Comparison of ENCODE assay signal across 7 mouse cellular contexts in genomic region chr10:77113489-77114240, GRCm38 (mm10). TPM values are rescaled to one million over a fixed set of nuclear protein-coding genes. Genes with fewer than 3 reads are reported as not detected.
A peak's percentile ranks its signal among the peaks of the same experiment; 100 is the strongest.
DNase-seq lines count a peak whose midpoint lies in the region; ATAC-seq and TF ChIP-seq lines count a peak whose summit lies in the region.

No protein-coding gene starts in this region.

- H3K4me3 ChIP-seq in embryonic facial prominence, embryonic 15.5 days (replicated peaks) = peak overlapping the region; percentile 11
- H3K4me3 ChIP-seq in intestine, embryonic 15.5 days (replicated peaks) = no peak overlapping the region
- peak overlapping the region; percentile 14 for H3K4me3 ChIP-seq in lung, postnatal 0 days (ENCODE audit: low read depth, low read length)
- no peak overlapping the region for H3K4me3 ChIP-seq in forebrain, embryonic 16.5 days (replicated peaks; ENCODE audit: low read length)
- no peak overlapping the region for H3K4me3 ChIP-seq in forebrain, embryonic 12.5 days (replicated peaks)

- peaks cover 58% of the 10 kb centered on the region for H3K4me1 ChIP-seq in embryonic facial prominence, embryonic 15.5 days
- H3K4me1 ChIP-seq in intestine, embryonic 15.5 days (replicated peaks) = peaks cover 31% of the 10 kb centered on the region
- peaks cover 15% of the 10 kb centered on the region; the same call in 1 of the 2 replicates for H3K4me1 ChIP-seq in lung, postnatal 0 days (ENCODE audit: insufficient read depth, low read depth, low read length)
- 0 out of 2 replicates have a peak, but pooled peaks cover 5% of the 10 kb centered on the region for H3K4me1 ChIP-seq in forebrain, embryonic 16.5 days (replicated peaks; ENCODE audit: control insufficient read depth, insufficient read depth, low read length)
- H3K4me1 ChIP-seq in forebrain, embryonic 12.5 days = peaks cover 13% of the 10 kb centered on the region

- peak overlapping the region; percentile 17; the same call in 1 of the 2 replicates for H3K27ac ChIP-seq in embryonic facial prominence, embryonic 15.5 days (replicated peaks)
- no peak overlapping the region for H3K27ac ChIP-seq in intestine, embryonic 15.5 days
- H3K27ac ChIP-seq in lung, postnatal 0 days (ENCODE audit: low read length) = peak overlapping the region; percentile 74
- no peak overlapping the region for H3K27ac ChIP-seq in forebrain, embryonic 16.5 days (ENCODE audit: low read length)
- H3K27ac ChIP-seq in forebrain, embryonic 12.5 days = no peak overlapping the region

- peak; percentile 78 for DNase-seq in NIH3T3 (ENCODE audit: low read depth)
- DNase-seq in lung, postnatal 0 days (ENCODE audit: low spot score) = peak; percentile 93
- DNase-seq in right cerebral cortex, postnatal 25 days = no peak

- no peak for ATAC-seq in embryonic facial prominence, embryonic 15.5 days (ENCODE audit: insufficient number of reproducible peaks, low FRiP score, low TSS enrichment, low read depth)
- ATAC-seq in intestine, embryonic 15.5 days = no peak
- peak; percentile 74 for ATAC-seq in lung, postnatal 0 days
- ATAC-seq in forebrain, embryonic 16.5 days = no peak
- no peak for ATAC-seq in forebrain, embryonic 12.5 days (ENCODE audit: low FRiP score)

- no peak for TF ChIP-seq CTCF in lung, postnatal 0 days (IDR thresholded peaks at IDR 0.05)

- whole genome bisulfite sequencing in embryonic facial prominence, embryonic 15.5 days = 39% methylated on average over 19 of the region's 19 CpGs
- 48% methylated on average over 19 of the region's 19 CpGs for WGBS in intestine, embryonic 15.5 days
- WGBS in lung, postnatal 0 days = 38% methylated on average over 19 of the region's 19 CpGs
- WGBS in forebrain, embryonic 16.5 days = 71% methylated on average over 19 of the region's 19 CpGs
- WGBS in forebrain, embryonic 12.5 days = 74% methylated on average over 19 of the region's 19 CpGs

- no peaks in the 10 kb centered on the region for H3K36me3 ChIP-seq in embryonic facial prominence, embryonic 15.5 days
- H3K36me3 ChIP-seq in intestine, embryonic 15.5 days = no peaks in the 10 kb centered on the region
- no peaks in the 10 kb centered on the region for H3K36me3 ChIP-seq in lung, postnatal 0 days (ENCODE audit: insufficient read depth, low read length)
- no peaks in the 10 kb centered on the region for H3K36me3 ChIP-seq in forebrain, embryonic 16.5 days (ENCODE audit: control insufficient read depth, insufficient read depth)
- H3K36me3 ChIP-seq in forebrain, embryonic 12.5 days (replicated peaks) = no peaks in the 10 kb centered on the region

- no peaks in the 10 kb centered on the region for H3K27me3 ChIP-seq in embryonic facial prominence, embryonic 15.5 days
- H3K27me3 ChIP-seq in intestine, embryonic 15.5 days (replicated peaks) = no peaks in the 10 kb centered on the region
- no peaks in the 10 kb centered on the region for H3K27me3 ChIP-seq in lung, postnatal 0 days (replicated peaks; ENCODE audit: insufficient read depth, low read length)
- H3K27me3 ChIP-seq in forebrain, embryonic 16.5 days (replicated peaks; ENCODE audit: control insufficient read depth, insufficient read depth, low read length) = no peaks in the 10 kb centered on the region
- H3K27me3 ChIP-seq in forebrain, embryonic 12.5 days = no peaks in the 10 kb centered on the region

- TF ChIP-seq EP300 in lung, postnatal 0 days (IDR thresholded peaks at IDR 0.05) = peak; percentile 41; the same call in 1 of the 2 replicates

- H3K4me2 ChIP-seq in embryonic facial prominence, embryonic 15.5 days (replicated peaks) = peak overlapping the region; percentile 39
- peak overlapping the region; percentile 1; the same call in 1 of the 2 replicates for H3K4me2 ChIP-seq in intestine, embryonic 15.5 days (replicated peaks)
- H3K4me2 ChIP-seq in lung, postnatal 0 days (replicated peaks; ENCODE audit: low read depth, low read length) = peak overlapping the region; percentile 51
- no peak overlapping the region for H3K4me2 ChIP-seq in forebrain, embryonic 16.5 days (ENCODE audit: low read length)
- no peak overlapping the region for H3K4me2 ChIP-seq in forebrain, embryonic 12.5 days

- H3K9ac ChIP-seq in embryonic facial prominence, embryonic 15.5 days = no peak overlapping the region
- H3K9ac ChIP-seq in intestine, embryonic 15.5 days = no peak overlapping the region
- H3K9ac ChIP-seq in lung, postnatal 0 days (replicated peaks; ENCODE audit: low read depth) = peak overlapping the region; percentile 23; the same call in 1 of the 2 replicates
- H3K9ac ChIP-seq in forebrain, embryonic 16.5 days (replicated peaks; ENCODE audit: low read depth, low read length) = no peak overlapping the region
- H3K9ac ChIP-seq in forebrain, embryonic 12.5 days = no peak overlapping the region

- no peaks in the 10 kb centered on the region for H3K9me3 ChIP-seq in embryonic facial prominence, embryonic 15.5 days (replicated peaks)
- no peaks in the 10 kb centered on the region for H3K9me3 ChIP-seq in intestine, embryonic 15.5 days
- no peaks in the 10 kb centered on the region for H3K9me3 ChIP-seq in lung, postnatal 0 days (ENCODE audit: low read length)
- no peaks in the 10 kb centered on the region for H3K9me3 ChIP-seq in forebrain, embryonic 16.5 days (ENCODE audit: control insufficient read depth, low read length)
- H3K9me3 ChIP-seq in forebrain, embryonic 12.5 days = no peaks in the 10 kb centered on the region

RNA-seq across cellular contexts. Expression of gene Col18a1, which starts 52.7 kb away (rescaled TPM):
- polyA plus RNA-seq in embryonic facial prominence, embryonic 15.5 days (2015; fragmentation: Nextera tagmentation; extraction: Ambion mirVana) = 85.6 and 86.5 TPM in 2 replicates
- polyA plus RNA-seq in intestine, embryonic 15.5 days (2015; fragmentation: Nextera tagmentation; extraction: Ambion mirVana) = 59.5 and 59.7 TPM in 2 replicates
- polyA plus RNA-seq in lung, postnatal 0 days (2015; fragmentation: Nextera tagmentation; extraction: Ambion mirVana) = 30.0 and 33.2 TPM in 2 replicates
- 21.7 and 26.2 TPM in 2 replicates for polyA plus RNA-seq in forebrain, embryonic 16.5 days (2015; fragmentation: Nextera tagmentation; extraction: Ambion mirVana)
- polyA plus RNA-seq in forebrain, embryonic 12.5 days (2016; fragmentation: Nextera tagmentation; extraction: Ambion mirVana) = 79.0 and 83.1 TPM in 2 replicates

Comparison
In these comparisons a context has a peak if more than half of its experiments do, and no peak if none do; other contexts are left out.
1. H3K27ac ChIP-seq: peak in embryonic facial prominence, embryonic 15.5 days (single experiment) and lung, postnatal 0 days (single experiment); none in intestine, embryonic 15.5 days (single experiment), forebrain, embryonic 16.5 days (single experiment) and forebrain, embryonic 12.5 days (single experiment).
2. H3K4me2 ChIP-seq: peak in embryonic facial prominence, embryonic 15.5 days (single experiment), intestine, embryonic 15.5 days (single experiment) and lung, postnatal 0 days (single experiment); none in forebrain, embryonic 16.5 days (single experiment) and forebrain, embryonic 12.5 days (single experiment).
3. H3K4me3 ChIP-seq: peak in embryonic facial prominence, embryonic 15.5 days (single experiment) and lung, postnatal 0 days (single experiment); none in intestine, embryonic 15.5 days (single experiment), forebrain, embryonic 16.5 days (single experiment) and forebrain, embryonic 12.5 days (single experiment).